Mouse (Mus musculus) MEL (cell line): ENCODE results near the gene Ssx2ip. TPM values are rescaled to one million over a fixed set of nuclear protein-coding genes. Genes with fewer than 3 reads are reported as not detected.
"Not testable (repeated sequence)": the region's sequence is repeated elsewhere in the genome, so short reads cannot be mapped to it uniquely, and the experiment has no call there.

ENCODE experiments used
- DNase-seq: peaks from one replicate; pipeline ENCODE4 v3.0.0; 2011; ENCODE audit warnings: low read depth, low spot score
- H3K27ac ChIP-seq: 2 replicates; pipeline ENCODE4 v1.5.1; 2012; ENCODE audit warnings: low read depth, mild to moderate bottlenecking, control low read depth, low read length, moderate library complexity; ENCODE audit not compliant: control insufficient read depth
- H3K27me3 ChIP-seq, 2 experiments: fragments of 150-350 bp in 1 of 2; sonication (generic) in 1 of 2; 2 replicates each; pipeline ENCODE4 v1.6.1; 2012; ENCODE audit warnings: low read length in 2 of 2, mild to moderate bottlenecking in 2 of 2, improper control_type of control experiment in 1 of 2, moderate library complexity in 1 of 2; ENCODE audit not compliant: insufficient read depth in 2 of 2, control insufficient read depth in 1 of 2
- H3K36me3 ChIP-seq, 2 experiments: 2 replicates each; pipeline ENCODE4 v1.6.1; 2012 to 2014; ENCODE audit warnings: low read length in 2 of 2, improper control_type of control experiment in 1 of 2, inconsistent platforms in 1 of 2, mild to moderate bottlenecking in 1 of 2; ENCODE audit not compliant: insufficient read depth in 2 of 2, control insufficient read depth in 1 of 2
- H3K4me1 ChIP-seq, 2 experiments: fragments of 150-350 bp in 1 of 2; sonication (generic) in 1 of 2; 2 replicates each; pipeline ENCODE4 v1.6.1; 2012; ENCODE audit warnings: low read length in 2 of 2, improper control_type of control experiment in 1 of 2, mild to moderate bottlenecking in 1 of 2; ENCODE audit not compliant: insufficient read depth in 2 of 2, control insufficient read depth in 1 of 2
- H3K4me3 ChIP-seq, 2 experiments: fragments of 150-350 bp in 1 of 2; sonication (generic) in 1 of 2; 2 replicates each; pipeline ENCODE4 v1.5.1; 2012; ENCODE audit warnings: low read depth in 2 of 2, low read length in 2 of 2, mild to moderate bottlenecking in 2 of 2, moderate library complexity in 2 of 2, control low read depth in 1 of 2, improper control_type of control experiment in 1 of 2; ENCODE audit not compliant: control insufficient read depth in 1 of 2, insufficient read depth in 1 of 2
- H3K79me2 ChIP-seq: 2 replicates; pipeline ENCODE4 v1.6.1; 2012; ENCODE audit warnings: mild to moderate bottlenecking, low read length, moderate library complexity; ENCODE audit not compliant: control insufficient read depth, poor library complexity, insufficient read depth
- H3K9ac ChIP-seq: 2 replicates; pipeline ENCODE4 v1.6.1; 2012; ENCODE audit warnings: low read depth, mild to moderate bottlenecking, control low read depth, low read length, moderate library complexity; ENCODE audit not compliant: control insufficient read depth, poor library complexity, severe bottlenecking
- H3K9me3 ChIP-seq: fragments of 150-350 bp; sonication (generic); replicated peaks from 2 replicates; pipeline ENCODE4 v1.6.1; 2012; ENCODE audit warnings: mild to moderate bottlenecking, low read length, improper control_type of control experiment, moderate library complexity; ENCODE audit not compliant: insufficient read depth
- CHD1 ChIP-seq: IDR thresholded peaks from 2 replicates; pipeline ENCODE4 v1.6.1; 2012; ENCODE audit warnings: low read depth, mild to moderate bottlenecking, inconsistent platforms, low read length, improper control_type of control experiment
- E2F4 ChIP-seq: IDR thresholded peaks from 2 replicates; pipeline ENCODE4 v1.6.1; 2011; ENCODE audit warnings: low read depth, low read length, improper control_type of control experiment, borderline replicate concordance
- GABPA ChIP-seq: IDR thresholded peaks from 2 replicates; pipeline ENCODE4 v1.6.1; 2012; ENCODE audit warnings: low read depth, mild to moderate bottlenecking, inconsistent platforms, low read length, improper control_type of control experiment, moderate library complexity
- MXI1 ChIP-seq: IDR thresholded peaks from 2 replicates; pipeline ENCODE4 v1.6.1; 2011; ENCODE audit warnings: mild to moderate bottlenecking, low read depth, low read length, improper control_type of control experiment
- MYB ChIP-seq: IDR thresholded peaks from 2 replicates; pipeline ENCODE4 v1.6.1; 2011; ENCODE audit warnings: mild to moderate bottlenecking, low read depth, low read length, improper control_type of control experiment
- POLR2A ChIP-seq, 2 experiments: IDR thresholded peaks; 2 replicates each; pipeline ENCODE4 v1.6.1; 2011 to 2012; ENCODE audit warnings: low read length in 2 of 2, mild to moderate bottlenecking in 2 of 2, control low read depth in 1 of 2, improper control_type of control experiment in 1 of 2, low read depth in 1 of 2, moderate library complexity in 1 of 2; ENCODE audit not compliant: control insufficient read depth in 1 of 2, insufficient read depth in 1 of 2, poor library complexity in 1 of 2
- RAD21 ChIP-seq: IDR thresholded peaks from 2 replicates; pipeline ENCODE4 v1.6.1; 2011; ENCODE audit warnings: mild to moderate bottlenecking, low read depth, low read length, improper control_type of control experiment
- SIN3A ChIP-seq: IDR thresholded peaks from 2 replicates; pipeline ENCODE4 v1.6.1; 2012; ENCODE audit warnings: low read length, improper control_type of control experiment, inconsistent platforms
- SMC3 ChIP-seq: IDR thresholded peaks from 2 replicates; pipeline ENCODE4 v1.6.1; 2011; ENCODE audit warnings: low read depth, low read length, improper control_type of control experiment
- TCF12 ChIP-seq: IDR thresholded peaks from 2 replicates; pipeline ENCODE4 v1.6.1; 2014; ENCODE audit warnings: low read depth, mild to moderate bottlenecking, inconsistent platforms, low read length, improper control_type of control experiment, moderate library complexity
- USF2 ChIP-seq, 2 experiments: IDR thresholded peaks; 2 replicates each; pipeline ENCODE4 v1.6.1; 2011 to 2012; ENCODE audit warnings: improper control_type of control experiment in 2 of 2, low read length in 2 of 2, borderline replicate concordance in 1 of 2, inconsistent platforms in 1 of 2, low read depth in 1 of 2, mild to moderate bottlenecking in 1 of 2; ENCODE audit not compliant: insufficient read depth in 1 of 2
- ZKSCAN1 ChIP-seq: IDR thresholded peaks from 2 replicates; pipeline ENCODE4 v1.6.1; 2012; ENCODE audit warnings: low read depth, mild to moderate bottlenecking, inconsistent platforms, low read length, improper control_type of control experiment, moderate library complexity
- ZNF384 ChIP-seq: IDR thresholded peaks from 2 replicates; pipeline ENCODE4 v1.6.1; 2012; ENCODE audit warnings: low read depth, mild to moderate bottlenecking, inconsistent platforms, low read length, improper control_type of control experiment
- polyA plus RNA-seq, 2 experiments: library from polyadenylated mRNA; stranded (reverse) in 1 of 2; unstranded in 1 of 2; fragments of >175 nt in 1 of 2; fragments of >200 nt in 1 of 2; gene quantifications; 2 replicates each; pipeline versions ENCODE4 v1.2.1 to v1.2.4; 2012; ENCODE audit warnings: low replicate concordance in 2 of 2, low read depth in 1 of 2; ENCODE audit not compliant: insufficient read length in 2 of 2, insufficient read depth in 1 of 2, missing spikeins in 1 of 2
- total RNA-seq: library from RNA; depleted of rRNA; stranded (reverse); fragments of 300-350 nt; gene quantifications from 2 replicates; pipeline ENCODE4 v1.2.3, GENCODE M21; 2012

Ssx2ip gene
- total and polyA plus RNA-seq, 3 experiments = 52.1 to 270 (median 70.0) TPM

DNA sequence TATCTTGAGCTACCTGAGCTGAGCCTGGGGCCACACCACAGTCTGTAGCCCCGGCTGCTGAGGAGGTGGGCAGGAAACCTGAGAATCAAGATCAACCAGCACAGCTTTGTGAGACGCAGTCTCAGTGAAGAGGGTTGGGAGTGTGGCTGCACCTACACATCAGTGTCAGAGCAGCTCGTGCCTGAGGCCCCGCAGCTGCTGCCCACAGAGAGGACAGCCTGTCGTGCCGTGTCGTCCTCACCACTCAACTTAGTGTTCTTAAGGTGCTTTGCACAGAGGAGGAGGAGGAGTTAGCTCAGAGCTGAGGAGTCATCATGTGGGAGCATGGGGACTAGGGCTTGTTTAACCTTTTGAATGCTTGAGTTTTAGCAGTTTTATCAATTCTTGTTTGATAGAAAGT, 21.5 kb downstream of the Ssx2ip start:
- no peak for TF ChIP-seq E2F4
- no peak for TF ChIP-seq CHD1
- no peak for TF ChIP-seq POLR2A (IDR thresholded peaks at IDR 0.05; ENCODE audit: control insufficient read depth in 1 of 2, insufficient read depth in 1 of 2, low read depth in 1 of 2, low read length in 2 of 2, poor library complexity in 1 of 2)
- Histone ChIP-seq H3K27ac (no peak overlapping the region), H3K4me1 (no peaks in the 10 kb centered on the region), H3K27me3 (no peaks in the 10 kb centered on the region), H3K9me3 (no peaks in the 10 kb centered on the region), H3K4me3 (no peak overlapping the region), H3K36me3 (peaks cover 0 to 7% of the 10 kb centered on the region in 2 experiments; a peak in 2 of 4 replicates), H3K9ac (no peak overlapping the region), H3K79me2 (no peaks in the 10 kb centered on the region)
- DNase-seq = no peak

GRCm38 (mm10) chr3:146426489-146426888, 22.0 kb downstream of the Ssx2ip start:
- no peak overlapping the region for H3K4me3 ChIP-seq
- H3K27me3 ChIP-seq = no peaks in the 10 kb centered on the region
- no peak overlapping the region for H3K9ac ChIP-seq
- H3K27ac ChIP-seq = no peak overlapping the region
- H3K79me2 ChIP-seq = no peaks in the 10 kb centered on the region
- TF ChIP-seq USF2 (IDR thresholded peaks at IDR 0.05; ENCODE audit: borderline replicate concordance in 1 of 2, insufficient read depth in 1 of 2, low read depth in 1 of 2, low read length in 2 of 2) (no peak), SIN3A (no peak), MXI1 (no peak), MYB (no peak), TCF12 (no peak)
- H3K9me3 ChIP-seq = no peaks in the 10 kb centered on the region
- peaks cover 0 to 7% of the 10 kb centered on the region in 2 experiments; a peak in 2 of 4 replicates for H3K36me3 ChIP-seq
- DNase-seq = no peak
- H3K4me1 ChIP-seq = no peaks in the 10 kb centered on the region

GRCm38 (mm10) chr3:146433063-146433462, 28.6 kb downstream of the Ssx2ip start:
- H3K4me3 ChIP-seq, H3K27me3 ChIP-seq, H3K9ac ChIP-seq, DNase-seq, H3K9me3 ChIP-seq, H3K79me2 ChIP-seq, H3K27ac ChIP-seq, H3K4me1 ChIP-seq: not testable (repeated sequence)
- peaks cover 0 to 15% of the 10 kb centered on the region in 2 experiments; a peak in 2 of 4 replicates for H3K36me3 ChIP-seq

DNA sequence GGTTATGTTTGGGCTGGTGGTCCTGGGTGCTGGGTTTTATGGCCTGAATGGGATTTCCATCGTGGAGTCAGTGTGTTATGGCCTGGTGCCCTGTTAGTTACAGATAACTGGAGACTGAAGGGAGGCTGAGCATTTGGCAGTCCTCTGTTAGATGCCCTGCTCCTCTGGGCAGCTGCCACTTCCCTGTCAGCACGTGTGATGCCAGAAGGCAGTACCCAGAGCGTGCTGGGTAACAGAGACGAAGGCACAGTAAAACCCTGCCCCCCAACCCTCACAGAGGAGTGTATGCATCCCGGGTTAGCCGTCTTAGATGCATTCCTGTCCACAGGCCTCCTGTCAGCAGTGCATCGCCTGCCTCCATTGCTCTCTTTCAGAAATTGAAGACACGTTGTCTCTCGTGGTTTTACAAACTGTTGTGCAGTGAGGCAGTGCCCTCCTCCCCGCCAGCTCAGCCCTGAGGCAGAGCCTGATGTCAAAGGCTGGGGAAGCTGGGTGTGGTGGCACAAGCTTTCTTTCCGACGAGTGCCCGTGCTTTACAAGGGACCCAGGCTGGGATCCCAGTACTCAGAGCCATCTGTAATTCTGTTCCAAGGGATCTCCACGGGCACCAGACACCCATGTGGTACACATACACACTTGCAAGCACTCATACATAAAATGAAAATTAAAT, 29.4 kb downstream of the Ssx2ip start:
- H3K9ac ChIP-seq = no peak overlapping the region
- H3K36me3 ChIP-seq = peaks cover 0 to 16% of the 10 kb centered on the region in 2 experiments; a peak in 2 of 4 replicates
- TF ChIP-seq SMC3 = no peak
- no peak for TF ChIP-seq ZKSCAN1
- TF ChIP-seq SIN3A = no peak
- TF ChIP-seq RAD21 = no peak
- no peak for TF ChIP-seq GABPA
- no peak for TF ChIP-seq ZNF384
- no peak for TF ChIP-seq USF2 (IDR thresholded peaks at IDR 0.05; ENCODE audit: borderline replicate concordance in 1 of 2, insufficient read depth in 1 of 2, low read depth in 1 of 2, low read length in 2 of 2)
- H3K79me2 ChIP-seq = no peaks in the 10 kb centered on the region
- DNase-seq = no peak
- no peaks in the 10 kb centered on the region for H3K27me3 ChIP-seq
- no peaks in the 10 kb centered on the region for H3K9me3 ChIP-seq
- no peak overlapping the region for H3K27ac ChIP-seq
- no peak overlapping the region for H3K4me3 ChIP-seq
- no peaks in the 10 kb centered on the region for H3K4me1 ChIP-seq
